Mouse (Mus musculus) heart, postnatal 14 days (tissue): Measurements from ENCODE around the gene Myo18b. TPM values are rescaled to one million over a fixed set of nuclear protein-coding genes. Genes with fewer than 3 reads are reported as not detected.

ENCODE experiments used
- DNase-seq, 2 experiments: peaks; one replicate each; pipeline ENCODE4 v3.0.0; 2021 to 2022
- intact Hi-C: fragments of 180-260 bp; cut with DNase I; formaldehyde crosslinking; loops from one replicate; pipeline ENCODE4 v1.15.1; 2025
- long read RNA-seq, 2 experiments: library from polyadenylated mRNA; stranded (forward); transcript quantifications; one replicate each; pipeline ENCODE4 v2.0.0; 2021
- total RNA-seq, 2 experiments: library from RNA; stranded (reverse); gene quantifications; 2 replicates each; pipeline ENCODE4 v1.2.3; 2021

The Myo18b gene
- total RNA-seq: 100 to 1,000 TPM; 239 to 240 TPM
- long read RNA-seq, experiment 1, full-length matches to known transcripts: 2 of 92 reads
- long read RNA-seq, experiment 1, partial matches to known transcripts: 83 of 92 reads
- long read RNA-seq, experiment 1, other reads (novel, unspliced or antisense): 7 of 92 reads
- long read RNA-seq, experiment 2, full-length matches to known transcripts: 5 of 97 reads
- long read RNA-seq, experiment 2, partial matches to known transcripts: 86 of 97 reads
- long read RNA-seq, experiment 2, other reads (novel, unspliced or antisense): 6 of 97 reads

GRCm38 (mm10) chr5:112895674-112896654, at the start of gene Myo18b:
TSS of gene Myo18b (minus strand) at chr5:112896362.
- intact Hi-C loops: no loop called here
- DNase-seq: peak; percentile 69 to 75

GRCm38 (mm10) chr5:112945925-112946324, 49.8 kb upstream of the Myo18b start:
- intact Hi-C loops: no loop called here
- DNase-seq: no peak

GRCm38 (mm10) chr5:112942244-112942643, 46.1 kb upstream of the Myo18b start:
- no peak for DNase-seq
- intact Hi-C loops: no loop called here

GRCm38 (mm10) chr5:112941001-112941400, 44.8 kb upstream of the Myo18b start:
- no peak for DNase-seq
- intact Hi-C loops: no loop called here

GRCm38 (mm10) chr5:112936632-112937031, 40.5 kb upstream of the Myo18b start:
- intact Hi-C loops: loop anchor here (5.0 kb wide), 1 partner anchor 76 kb away; no protein-coding TSS in a partner anchor
- DNase-seq: no peak

GRCm38 (mm10) chr5:112935436-112935835, 39.3 kb upstream of the Myo18b start:
- intact Hi-C loops: loop anchor here (5.0 kb wide), 1 partner anchor 77 kb away; no protein-coding TSS in a partner anchor

GRCm38 (mm10) chr5:112932878-112933567, 36.9 kb upstream of the Myo18b start:
- peak; percentile 27 to 55 for DNase-seq
- intact Hi-C loops: no loop called here

More at GRCm38 (mm10) chr5:112935436-112935835, 39.3 kb upstream of the Myo18b start:
- no peak for DNase-seq

GRCm38 (mm10) chr5:112931901-112932300, 35.7 kb upstream of the Myo18b start:
- intact Hi-C loops: no loop called here
- no peak for DNase-seq

- DNase-seq: no peak
- intact Hi-C loops: no loop called here
These were observed 32.2 kb upstream of the Myo18b start for GRCm38 (mm10) chr5:112928201-112928881.

- DNase-seq: no peak
- intact Hi-C loops: no loop called here
These were observed 29.3 kb upstream of the Myo18b start for GRCm38 (mm10) chr5:112925422-112925821.

GRCm38 (mm10) chr5:112924806-112925205, 28.6 kb upstream of the Myo18b start:
- no peak for DNase-seq
- intact Hi-C loops: no loop called here

- peak in 1 of 2 experiments; percentile 20 for DNase-seq
- intact Hi-C loops: no loop called here
These were observed 27.7 kb upstream of the Myo18b start for GRCm38 (mm10) chr5:112923841-112924240.

- no peak for DNase-seq
- intact Hi-C loops: no loop called here
These were observed 25.8 kb upstream of the Myo18b start for GRCm38 (mm10) chr5:112921914-112922313.

GRCm38 (mm10) chr5:112910381-112910780, 14.2 kb upstream of the Myo18b start:
- intact Hi-C loops: no loop called here
- no peak for DNase-seq

- intact Hi-C loops: no loop called here
- DNase-seq: peak; percentile 12 to 41
These were observed 12.0 kb upstream of the Myo18b start for GRCm38 (mm10) chr5:112908169-112908614.

GRCm38 (mm10) chr5:112907504-112907903, 11.3 kb upstream of the Myo18b start:
- intact Hi-C loops: no loop called here
- no peak for DNase-seq

- no peak for DNase-seq
- intact Hi-C loops: no loop called here
These were observed 2.6 kb downstream of the Myo18b start for GRCm38 (mm10) chr5:112893462-112894060.

GRCm38 (mm10) chr5:112892411-112892810, 3.8 kb downstream of the Myo18b start:
- no peak for DNase-seq
- intact Hi-C loops: no loop called here

GRCm38 (mm10) chr5:112888651-112889050, 7.5 kb downstream of the Myo18b start:
- no peak for DNase-seq
- intact Hi-C loops: no loop called here
